Mouse (Mus musculus) liver, postnatal 0 days (tissue): Measurements from ENCODE around the gene Vipr2. TPM values are rescaled to one million over a fixed set of nuclear protein-coding genes. Genes with fewer than 3 reads are reported as not detected.

Source experiments
- ATAC-seq: fragments of 200-750 bp; cut with Nextera tagmentation; 2 replicates; pipeline ENCODE4 v1.8.0; 2017; ENCODE audit warnings: mild to moderate bottlenecking, moderate library complexity
- DNase-seq: peaks from one replicate; pipeline ENCODE4 v3.0.0-alpha.2; 2016
- H3K27ac ChIP-seq: fragments of 300-500 bp; sonication (generic); 2 replicates; pipeline ENCODE4 v1.5.1; 2014; ENCODE audit warnings: antibody characterized with exemption, moderate library complexity, mild to moderate bottlenecking, low read depth
- H3K27me3 ChIP-seq: fragments of 300-500 bp; sonication (generic); 2 replicates; pipeline ENCODE4 v1.6.1; 2014; ENCODE audit warnings: low read length, control low read depth, mixed read lengths; ENCODE audit not compliant: insufficient read depth
- H3K36me3 ChIP-seq: fragments of 300-500 bp; sonication (generic); replicated peaks from 2 replicates; pipeline ENCODE4 v1.6.1; 2014; ENCODE audit warnings: mild to moderate bottlenecking, control low read depth, low read length, moderate library complexity, mixed read lengths; ENCODE audit not compliant: insufficient read depth
- H3K4me1 ChIP-seq: fragments of 300-500 bp; sonication (generic); 2 replicates; pipeline ENCODE4 v1.6.1; 2014; ENCODE audit warnings: antibody characterized with exemption, mild to moderate bottlenecking, control low read depth; ENCODE audit not compliant: insufficient read depth
- H3K4me2 ChIP-seq: fragments of 300-500 bp; sonication (generic); 2 replicates; pipeline ENCODE4 v1.6.1; 2014; ENCODE audit warnings: low read depth, mild to moderate bottlenecking, low read length, moderate library complexity, mixed read lengths
- H3K4me3 ChIP-seq: fragments of 300-500 bp; sonication (generic); 2 replicates; pipeline ENCODE4 v1.5.1; 2014; ENCODE audit warnings: low read depth, low read length
- H3K9ac ChIP-seq: fragments of 300-500 bp; sonication (generic); replicated peaks from 2 replicates; pipeline ENCODE4 v1.6.1; 2014; ENCODE audit warnings: mild to moderate bottlenecking, moderate library complexity
- H3K9me3 ChIP-seq: fragments of 300-500 bp; sonication (generic); 2 replicates; pipeline ENCODE4 v1.6.1; 2016; ENCODE audit warnings: mild to moderate bottlenecking, control low read depth, low read length, mixed read lengths
- CTCF ChIP-seq: sonication (generic); IDR thresholded peaks from 2 replicates; pipeline ENCODE4 v1.5.1; 2016; ENCODE audit warnings: antibody characterized with exemption, low read depth
- EP300 ChIP-seq: IDR thresholded peaks from 2 replicates; pipeline ENCODE4 v1.6.1; 2016; ENCODE audit warnings: antibody characterized with exemption, low read depth, mild to moderate bottlenecking
- WGBS: fragments of 180-500 bp; shearing (Covaris S2); extraction: QIAGEN DNeasy Blood & Tissue Kit; methylation state at CpG from one replicate; pipeline ENCODE4 v1.1.7; 2014; ENCODE audit not compliant: insufficient replicate concordance; 5-methylcytosine and 5-hydroxymethylcytosine counted together
- polyA plus RNA-seq: library from polyadenylated mRNA; unstranded; fragments of >200 nt; fragmentation: Nextera tagmentation; extraction: Ambion mirVana; gene quantifications from 2 replicates; pipeline ENCODE4 v1.2.1, GENCODE M21; 2015

Gene Vipr2
- polyA plus RNA-seq, 1 experiment from 2014 or later = 0.26 TPM

DNA sequence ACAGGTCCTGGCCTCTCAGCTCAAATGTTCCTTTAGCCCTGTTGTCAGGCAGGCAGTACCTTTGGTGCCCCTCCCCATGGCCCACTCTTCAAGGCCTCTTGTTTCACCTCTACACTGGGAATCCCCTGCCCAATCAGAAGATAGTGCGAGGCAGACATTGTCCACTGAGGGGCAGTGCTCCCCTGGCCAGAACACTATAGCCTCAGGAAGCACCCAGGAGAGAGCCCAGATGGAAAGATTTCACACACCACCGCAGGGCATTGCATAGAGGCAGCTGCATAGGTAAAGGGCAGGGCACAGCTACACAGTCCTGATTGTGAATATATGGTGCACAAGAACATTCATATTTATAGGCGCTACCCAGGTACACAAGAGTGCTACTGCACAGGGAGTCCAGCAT is 6.5 kb upstream of the Vipr2 start:
- WGBS = 18% methylated on average over 3 of the region's 3 CpGs
- Histone ChIP-seq H3K27ac (no peak overlapping the region), H3K4me2 (no peak overlapping the region), H3K4me3 (no peak overlapping the region), H3K9me3 (no peaks in the 10 kb centered on the region), H3K36me3 (no peaks in the 10 kb centered on the region), H3K27me3 (0 out of 2 replicates have a peak, but pooled peaks cover 6% of the 10 kb centered on the region), H3K9ac (no peak overlapping the region), H3K4me1 (no peaks in the 10 kb centered on the region)
- TF ChIP-seq CTCF = peak; percentile 63
- no peak for TF ChIP-seq EP300
- ATAC-seq (peak; percentile 44; the same call in 1 of the 2 replicates), DNase-seq (peak; percentile 32)

DNA sequence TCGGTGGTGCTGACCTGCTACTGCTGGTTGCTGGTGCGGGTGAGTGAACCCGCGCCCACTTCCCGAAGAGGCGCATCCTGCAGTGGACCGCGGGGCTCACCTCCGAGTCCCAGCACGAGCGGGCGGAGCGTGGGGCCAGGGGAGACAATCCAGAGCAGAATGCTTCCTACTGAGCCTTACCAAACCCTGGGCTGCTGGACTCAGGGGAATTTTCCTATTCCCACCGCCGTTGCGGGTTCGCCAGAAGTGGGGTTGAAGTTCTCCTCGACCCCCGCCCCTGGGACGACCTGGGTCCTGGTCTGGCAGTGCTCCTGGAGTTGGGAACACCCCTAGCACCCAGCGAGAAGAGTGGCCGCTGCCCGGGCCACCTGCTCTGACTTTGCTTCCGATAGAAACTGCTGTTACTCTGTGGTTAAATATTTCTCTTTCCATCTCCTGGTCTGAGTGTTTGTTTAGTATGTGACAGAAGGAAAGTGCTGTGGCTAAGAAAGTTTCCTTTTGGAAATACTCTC is 385 bp downstream of the Vipr2 start:
- peaks cover 6% of the 10 kb centered on the region; the same call in 1 of the 2 replicates for H3K4me1 ChIP-seq
- H3K4me2 ChIP-seq = peak overlapping the region; percentile 83
- H3K36me3 ChIP-seq = no peaks in the 10 kb centered on the region
- H3K9ac ChIP-seq = peak overlapping the region; percentile 3; the same call in 1 of the 2 replicates
- no peak overlapping the region for H3K27ac ChIP-seq
- no peaks in the 10 kb centered on the region for H3K9me3 ChIP-seq
- TF ChIP-seq EP300 = no peak
- no peak for TF ChIP-seq CTCF
- DNase-seq = no peak
- peaks cover 18% of the 10 kb centered on the region for H3K27me3 ChIP-seq
- 1% methylated on average over 24 of the region's 24 CpGs for WGBS
- ATAC-seq = 0 out of 2 replicates have a peak, but pooled peaks have one; percentile 10
- peak overlapping the region; percentile 50 for H3K4me3 ChIP-seq

DNA sequence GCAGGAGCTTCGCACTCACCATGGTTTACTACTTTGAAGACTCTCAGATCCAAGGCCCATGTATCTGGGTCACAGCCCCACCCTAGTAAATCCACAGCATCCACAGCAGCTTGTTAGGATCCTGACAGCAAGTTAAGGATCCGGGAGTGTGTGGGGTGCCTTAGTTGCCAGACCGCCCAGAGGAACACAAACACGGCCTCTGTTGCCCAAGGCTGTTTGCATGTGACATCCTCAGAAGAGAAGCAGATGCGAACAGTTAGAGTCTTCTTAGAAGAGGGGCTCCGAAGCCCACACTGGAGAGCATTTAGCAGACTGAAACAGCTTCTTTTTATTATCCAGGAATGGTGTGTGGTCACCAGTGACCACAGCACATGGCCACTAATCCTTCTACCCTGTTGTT is 5.6 kb downstream of the Vipr2 start:
- no peak overlapping the region for H3K27ac ChIP-seq
- H3K27me3 ChIP-seq = 0 out of 2 replicates have a peak, but pooled peaks cover 2% of the 10 kb centered on the region
- H3K4me2 ChIP-seq = no peak overlapping the region
- no peaks in the 10 kb centered on the region for H3K36me3 ChIP-seq
- TF ChIP-seq CTCF (no peak), EP300 (no peak)
- H3K4me3 ChIP-seq = no peak overlapping the region
- DNase-seq (no peak), ATAC-seq (no peak)
- H3K9ac ChIP-seq = no peak overlapping the region
- H3K9me3 ChIP-seq = no peaks in the 10 kb centered on the region
- WGBS = 74% methylated on average over 6 of the region's 6 CpGs
- no peaks in the 10 kb centered on the region for H3K4me1 ChIP-seq

DNA sequence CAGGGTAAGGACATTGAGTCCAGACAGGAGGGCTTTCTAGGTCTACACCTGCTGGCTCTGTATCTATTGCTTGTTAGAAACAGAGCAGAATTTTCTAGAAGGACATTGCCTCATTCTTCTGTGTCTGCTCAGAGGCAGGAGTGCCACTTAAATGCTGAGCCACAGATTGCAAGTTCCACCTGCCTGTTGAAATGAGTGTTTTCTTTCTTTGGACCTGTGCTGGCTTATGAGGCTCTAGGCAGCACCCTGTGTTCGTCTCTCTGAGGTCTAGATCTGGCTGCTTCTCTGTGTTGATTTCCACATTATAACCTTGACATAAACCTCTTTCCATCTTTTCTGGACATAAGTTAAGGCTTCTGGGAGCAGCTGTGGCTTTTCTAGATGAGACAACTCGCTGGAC is 6.8 kb downstream of the Vipr2 start:
- no peak overlapping the region for H3K27ac ChIP-seq
- H3K27me3 ChIP-seq = no peaks in the 10 kb centered on the region
- no peaks in the 10 kb centered on the region for H3K36me3 ChIP-seq
- H3K9me3 ChIP-seq = no peaks in the 10 kb centered on the region
- no peak for ATAC-seq
- no peaks in the 10 kb centered on the region for H3K4me1 ChIP-seq
- no peak for TF ChIP-seq EP300
- no peak overlapping the region for H3K4me3 ChIP-seq
- no peak overlapping the region for H3K4me2 ChIP-seq
- H3K9ac ChIP-seq = no peak overlapping the region
- no peak for DNase-seq
- WGBS = 67% methylated on average over 2 of the region's 2 CpGs

DNA sequence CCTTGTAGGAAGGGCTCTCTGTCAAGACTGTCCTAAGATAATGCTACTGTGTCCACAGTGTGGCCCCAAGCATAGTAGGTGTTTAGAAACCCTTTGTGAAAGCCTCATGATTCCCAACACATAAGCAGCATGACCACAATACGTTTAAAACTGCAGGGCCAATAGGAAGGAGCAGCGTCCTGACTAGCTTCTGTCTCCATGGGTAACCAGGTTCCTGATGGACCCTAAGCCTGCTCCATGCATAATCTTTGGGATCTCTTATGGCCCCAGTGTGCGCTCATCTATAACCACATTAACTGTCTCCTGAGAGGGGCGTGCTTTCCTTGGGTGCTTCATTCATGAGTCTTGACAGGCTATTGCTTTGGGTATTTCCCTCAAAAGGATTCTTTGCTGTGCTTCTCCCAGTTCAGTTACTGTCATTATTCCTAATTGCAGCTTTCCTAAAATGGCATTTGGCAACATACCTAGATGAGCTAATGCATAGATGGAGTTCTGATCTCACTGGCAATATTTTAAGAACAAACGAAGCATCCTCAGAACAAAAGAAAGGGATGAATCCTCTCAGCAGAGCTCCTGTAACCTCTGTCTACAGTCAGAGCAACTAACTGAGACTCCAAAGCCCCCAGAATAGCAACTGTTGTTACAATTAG is 9.6 kb downstream of the Vipr2 start:
- WGBS = 71% methylated on average over 5 of the region's 5 CpGs
- no peak overlapping the region for H3K9ac ChIP-seq
- ATAC-seq = no peak

DNA sequence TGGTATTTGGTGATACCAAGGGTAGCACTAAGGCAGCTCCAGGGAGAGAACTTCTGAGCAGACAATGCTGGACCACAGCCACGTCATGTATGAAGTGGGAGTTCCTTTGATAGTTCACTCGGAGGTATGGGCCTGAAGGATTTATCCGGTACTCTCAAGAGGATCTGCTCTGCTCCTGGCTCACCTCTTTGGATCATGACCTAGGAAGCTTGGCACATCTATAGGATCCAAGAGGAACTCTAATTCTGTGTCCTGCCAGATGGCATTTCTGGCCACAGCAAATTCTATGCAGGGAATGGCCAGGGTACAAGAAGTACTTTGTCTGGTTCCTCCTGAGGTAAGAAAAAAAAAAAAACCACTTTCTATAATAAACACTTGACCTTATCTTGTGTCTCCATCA is 12.3 kb downstream of the Vipr2 start:
- no peak overlapping the region for H3K9ac ChIP-seq
- H3K4me2 ChIP-seq = no peak overlapping the region
- H3K36me3 ChIP-seq = no peaks in the 10 kb centered on the region
- H3K27me3 ChIP-seq = no peaks in the 10 kb centered on the region
- no peaks in the 10 kb centered on the region for H3K4me1 ChIP-seq
- no peaks in the 10 kb centered on the region for H3K9me3 ChIP-seq
- TF ChIP-seq CTCF (no peak), EP300 (no peak)
- no peak overlapping the region for H3K27ac ChIP-seq
- ATAC-seq (no peak), DNase-seq (no peak)
- no peak overlapping the region for H3K4me3 ChIP-seq
- 72% methylated on average over 3 of the region's 3 CpGs for WGBS

More for the DNA sequence above, 9.6 kb downstream of the Vipr2 start:
- H3K36me3 ChIP-seq = no peaks in the 10 kb centered on the region
- no peak overlapping the region for H3K4me2 ChIP-seq
- H3K27me3 ChIP-seq = no peaks in the 10 kb centered on the region
- no peak overlapping the region for H3K4me3 ChIP-seq
- H3K9me3 ChIP-seq = no peaks in the 10 kb centered on the region
- no peak overlapping the region for H3K27ac ChIP-seq
- DNase-seq = no peak
- no peak for TF ChIP-seq CTCF
- TF ChIP-seq EP300 = no peak
- H3K4me1 ChIP-seq = no peaks in the 10 kb centered on the region
